ENCODE assay signal across 26 mouse cellular contexts in genomic region chr19:6649885-6650284, GRCm38 (mm10).
"Had no signal": no experiment of that assay in that cellular context is flagged by ENCODE, and none has a peak within 500 bp of the region (broad histone marks: within the 10 kb centered on the region; RNA-seq: fewer than 3 reads in every experiment).

No protein-coding gene starts in this region.

- DNase-seq: cerebellum, adult 9-10 months; cerebellum, adult 9-11 months; cerebellum, postnatal 10 days; cerebellum, postnatal 14 days; cerebellum, postnatal 25 days; cerebellum, postnatal 36 days; embryo, embryonic 11 days; forebrain, postnatal 0 days; gastrocnemius, adult 2 months; gastrocnemius, postnatal 10 days; gastrocnemius, postnatal 14 days; gastrocnemius, postnatal 25 days; gastrocnemius, postnatal 36 days; heart, adult 18-20 months; heart, adult 2 months had no signal

- ATAC-seq: forebrain, embryonic 13.5 days; forebrain, embryonic 14.5 days; forebrain, embryonic 15.5 days; forebrain, embryonic 16.5 days; forebrain, postnatal 0 days had no signal

- H3K4me1 ChIP-seq: embryonic facial prominence, embryonic 15.5 days; forebrain, embryonic 10.5 days; forebrain, embryonic 13.5 days had no signal

- H3K4me2 ChIP-seq: embryonic facial prominence, embryonic 12.5 days; embryonic facial prominence, embryonic 13.5 days; embryonic facial prominence, embryonic 15.5 days; forebrain, embryonic 12.5 days; forebrain, embryonic 13.5 days; forebrain, embryonic 15.5 days had no signal

- H3K9me3 ChIP-seq: embryonic facial prominence, embryonic 12.5 days; embryonic facial prominence, embryonic 15.5 days; forebrain, embryonic 12.5 days; forebrain, embryonic 13.5 days; forebrain, embryonic 15.5 days had no signal

- H3K27me3 ChIP-seq: embryonic facial prominence, embryonic 12.5 days; embryonic facial prominence, embryonic 13.5 days; embryonic facial prominence, embryonic 15.5 days; forebrain, embryonic 12.5 days; forebrain, embryonic 13.5 days; forebrain, embryonic 15.5 days had no signal

- H3K4me3 ChIP-seq: embryonic facial prominence, embryonic 10.5 days; embryonic facial prominence, embryonic 12.5 days; embryonic facial prominence, embryonic 13.5 days; embryonic facial prominence, embryonic 15.5 days; erythroblast, embryonic 14.5 days; forebrain, embryonic 10.5 days; forebrain, embryonic 12.5 days; forebrain, embryonic 13.5 days; forebrain, embryonic 15.5 days; gastrocnemius, adult 2 months; heart, adult 2 months had no signal

- H3K36me3 ChIP-seq: embryonic facial prominence, embryonic 10.5 days; embryonic facial prominence, embryonic 12.5 days; embryonic facial prominence, embryonic 13.5 days; embryonic facial prominence, embryonic 15.5 days; forebrain, embryonic 10.5 days; forebrain, embryonic 12.5 days; forebrain, embryonic 15.5 days had no signal

- H3K27ac ChIP-seq: embryonic facial prominence, embryonic 10.5 days; embryonic facial prominence, embryonic 12.5 days; embryonic facial prominence, embryonic 13.5 days; embryonic facial prominence, embryonic 15.5 days; forebrain, embryonic 10.5 days; forebrain, embryonic 12.5 days; forebrain, embryonic 13.5 days; forebrain, embryonic 15.5 days; gastrocnemius, adult 2 months; heart, adult 2 months had no signal

- H3K9ac ChIP-seq: embryonic facial prominence, embryonic 12.5 days; embryonic facial prominence, embryonic 13.5 days; embryonic facial prominence, embryonic 15.5 days; forebrain, embryonic 12.5 days; forebrain, embryonic 13.5 days; forebrain, embryonic 15.5 days; forebrain, postnatal 0 days had no signal
